Mouse (Mus musculus) embryonic facial prominence, embryonic 11.5 days (tissue): ENCODE results near the gene P2rx7. TPM values are rescaled to one million over a fixed set of nuclear protein-coding genes. Genes with fewer than 3 reads are reported as not detected.
A peak's percentile ranks its signal among the peaks of the same experiment; 100 is the strongest.

ENCODE experiments used
- ATAC-seq: fragments of 200-750 bp; cut with Nextera tagmentation; replicated peaks from 2 replicates; pipeline ENCODE4 v1.8.0; 2017; ENCODE audit warnings: low read depth; ENCODE audit not compliant: insufficient number of reproducible peaks, low FRiP score, low TSS enrichment
- DNase-seq: peaks from one replicate; pipeline ENCODE4 v3.0.0-alpha.2; 2015; ENCODE audit warnings: low spot score
- H3K27ac ChIP-seq: fragments of 300-500 bp; sonication (generic); replicated peaks from 2 replicates; pipeline ENCODE4 v1.5.1; 2014; ENCODE audit warnings: mild to moderate bottlenecking, low read depth, low read length, control low read depth
- H3K27me3 ChIP-seq: fragments of 300-500 bp; sonication (generic); 2 replicates; pipeline ENCODE4 v1.6.1; 2014; ENCODE audit warnings: mild to moderate bottlenecking, low read length, moderate library complexity, mixed read lengths; ENCODE audit not compliant: control insufficient read depth, insufficient read depth
- H3K36me3 ChIP-seq: fragments of 300-500 bp; sonication (generic); replicated peaks from 2 replicates; pipeline ENCODE4 v1.6.1; 2014; ENCODE audit warnings: low read depth, mild to moderate bottlenecking, low read length, moderate library complexity, mixed read lengths; ENCODE audit not compliant: control insufficient read depth, insufficient read depth
- H3K4me1 ChIP-seq: fragments of 300-500 bp; sonication (generic); 2 replicates; pipeline ENCODE4 v1.6.1; 2014; ENCODE audit warnings: low read length, mixed read lengths; ENCODE audit not compliant: control insufficient read depth, insufficient read depth
- H3K4me2 ChIP-seq: fragments of 300-500 bp; sonication (generic); 2 replicates; pipeline ENCODE4 v1.6.1; 2014; ENCODE audit warnings: low read depth, mild to moderate bottlenecking, control low read depth, low read length, moderate library complexity
- H3K4me3 ChIP-seq: fragments of 300-500 bp; sonication (generic); 2 replicates; pipeline ENCODE4 v1.5.1; 2014; ENCODE audit warnings: low read depth, low read length, control low read depth
- H3K9ac ChIP-seq: fragments of 300-500 bp; sonication (generic); replicated peaks from 2 replicates; pipeline ENCODE4 v1.6.1; 2014; ENCODE audit warnings: mild to moderate bottlenecking, control low read depth, low read length
- H3K9me3 ChIP-seq: fragments of 300-500 bp; sonication (generic); replicated peaks from 2 replicates; pipeline ENCODE4 v1.6.1; 2016; ENCODE audit warnings: mild to moderate bottlenecking, low read length, inconsistent platforms, mixed read lengths; ENCODE audit not compliant: control insufficient read depth
- WGBS: fragments of 180-500 bp; shearing (Covaris S2); extraction: QIAGEN DNeasy Blood & Tissue Kit; methylation state at CpG from one replicate; pipeline ENCODE4 v1.1.7; 2014; 5-methylcytosine and 5-hydroxymethylcytosine counted together
- polyA plus RNA-seq: library from polyadenylated mRNA; unstranded; fragments of >200 nt; fragmentation: Nextera tagmentation; extraction: Ambion mirVana; gene quantifications from 2 replicates; pipeline ENCODE4 v1.2.1, GENCODE M21; 2014

P2rx7 gene
- polyA plus RNA-seq, 1 experiment from 2014 or later = 0.58 TPM

GRCm38 (mm10) chr5:122681276-122681675 lies 37.6 kb downstream of the P2rx7 start:
- no peak overlapping the region for H3K4me2 ChIP-seq
- ATAC-seq = no peak
- 79% methylated on average over 12 of the region's 12 CpGs for WGBS

DNA sequence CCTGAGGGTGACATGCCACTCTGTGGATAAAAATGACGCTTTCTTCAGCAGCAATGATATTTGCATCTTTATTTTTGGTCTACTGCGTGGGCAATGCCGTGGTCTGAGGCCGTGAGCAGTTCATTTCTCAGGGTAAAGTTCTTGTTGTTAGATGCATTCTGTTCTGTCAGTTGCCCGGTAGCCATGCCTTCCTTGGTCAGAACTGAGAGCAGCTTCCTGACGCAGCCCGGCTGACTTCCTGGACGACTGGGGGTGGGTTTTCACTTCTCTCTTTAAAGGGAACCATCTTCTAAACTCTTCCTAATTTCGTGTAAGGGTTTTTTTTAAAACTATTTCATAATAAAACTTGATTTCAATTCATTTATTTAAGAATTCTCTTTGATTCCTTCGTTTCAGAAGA lies 40.2 kb downstream of the P2rx7 start:
- no peak overlapping the region for H3K4me2 ChIP-seq
- whole genome bisulfite sequencing = 82% methylated on average over 10 of the region's 10 CpGs
- H3K27ac ChIP-seq = no peak overlapping the region
- no peak for ATAC-seq
- no peak overlapping the region for H3K9ac ChIP-seq
- no peaks in the 10 kb centered on the region for H3K36me3 ChIP-seq
- no peaks in the 10 kb centered on the region for H3K27me3 ChIP-seq
- no peaks in the 10 kb centered on the region for H3K9me3 ChIP-seq
- no peak for DNase-seq
- H3K4me3 ChIP-seq = no peak overlapping the region
- no peaks in the 10 kb centered on the region for H3K4me1 ChIP-seq

More at GRCm38 (mm10) chr5:122681276-122681675, 37.6 kb downstream of the P2rx7 start:
- H3K4me1 ChIP-seq = no peaks in the 10 kb centered on the region
- H3K4me3 ChIP-seq = no peak overlapping the region
- H3K36me3 ChIP-seq = no peaks in the 10 kb centered on the region
- DNase-seq = no peak
- H3K27ac ChIP-seq = no peak overlapping the region
- H3K9me3 ChIP-seq = no peaks in the 10 kb centered on the region
- no peaks in the 10 kb centered on the region for H3K27me3 ChIP-seq
- H3K9ac ChIP-seq = no peak overlapping the region

GRCm38 (mm10) chr5:122687391-122687790 lies 43.7 kb downstream of the P2rx7 start:
- DNase-seq (no peak), ATAC-seq (no peak)
- no peaks in the 10 kb centered on the region for H3K27me3 ChIP-seq
- H3K27ac ChIP-seq = no peak overlapping the region
- H3K4me3 ChIP-seq = no peak overlapping the region
- no peak overlapping the region for H3K4me2 ChIP-seq
- no peak overlapping the region for H3K9ac ChIP-seq
- H3K36me3 ChIP-seq = no peaks in the 10 kb centered on the region
- H3K9me3 ChIP-seq = no peaks in the 10 kb centered on the region
- 83% methylated on average over 4 of the region's 4 CpGs for WGBS
- no peaks in the 10 kb centered on the region for H3K4me1 ChIP-seq

DNA sequence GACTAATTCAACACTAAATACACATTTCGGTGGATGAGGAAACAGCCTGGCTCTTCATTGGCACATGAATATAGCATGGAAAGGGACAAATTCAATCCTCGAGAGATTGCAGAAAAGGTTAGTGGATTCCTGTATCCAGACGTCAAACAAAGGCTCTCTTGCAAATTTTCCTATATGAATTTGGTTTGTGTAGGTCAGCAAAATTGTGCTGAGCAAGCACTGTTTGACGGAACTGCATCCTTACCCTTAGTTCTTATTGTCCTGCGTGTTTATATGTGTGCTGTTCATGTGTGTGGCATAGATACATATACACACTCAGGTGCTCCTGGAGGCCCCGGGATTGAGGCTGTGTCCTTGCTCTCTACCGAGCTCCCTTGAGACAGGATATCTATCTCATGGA lies 45.4 kb downstream of the P2rx7 start:
- no peaks in the 10 kb centered on the region for H3K4me1 ChIP-seq
- no peak overlapping the region for H3K27ac ChIP-seq
- no peak overlapping the region for H3K4me3 ChIP-seq
- no peak overlapping the region for H3K9ac ChIP-seq
- 89% methylated on average over 7 of the region's 7 CpGs for WGBS
- H3K36me3 ChIP-seq = no peaks in the 10 kb centered on the region
- ATAC-seq = no peak
- no peak overlapping the region for H3K4me2 ChIP-seq
- H3K27me3 ChIP-seq = no peaks in the 10 kb centered on the region
- no peak for DNase-seq
- no peaks in the 10 kb centered on the region for H3K9me3 ChIP-seq

- H3K27ac ChIP-seq = no peak overlapping the region
- no peaks in the 10 kb centered on the region for H3K27me3 ChIP-seq
- H3K4me3 ChIP-seq = no peak overlapping the region
- H3K9ac ChIP-seq = no peak overlapping the region
- no peaks in the 10 kb centered on the region for H3K9me3 ChIP-seq
- ATAC-seq = no peak
- no peaks in the 10 kb centered on the region for H3K36me3 ChIP-seq
- DNase-seq = no peak
- H3K4me1 ChIP-seq = no peaks in the 10 kb centered on the region
- WGBS = 44% methylated on average over 6 of the region's 6 CpGs
- no peak overlapping the region for H3K4me2 ChIP-seq
Measured at GRCm38 (mm10) chr5:122690486-122690885, 46.8 kb downstream of the P2rx7 start.

DNA sequence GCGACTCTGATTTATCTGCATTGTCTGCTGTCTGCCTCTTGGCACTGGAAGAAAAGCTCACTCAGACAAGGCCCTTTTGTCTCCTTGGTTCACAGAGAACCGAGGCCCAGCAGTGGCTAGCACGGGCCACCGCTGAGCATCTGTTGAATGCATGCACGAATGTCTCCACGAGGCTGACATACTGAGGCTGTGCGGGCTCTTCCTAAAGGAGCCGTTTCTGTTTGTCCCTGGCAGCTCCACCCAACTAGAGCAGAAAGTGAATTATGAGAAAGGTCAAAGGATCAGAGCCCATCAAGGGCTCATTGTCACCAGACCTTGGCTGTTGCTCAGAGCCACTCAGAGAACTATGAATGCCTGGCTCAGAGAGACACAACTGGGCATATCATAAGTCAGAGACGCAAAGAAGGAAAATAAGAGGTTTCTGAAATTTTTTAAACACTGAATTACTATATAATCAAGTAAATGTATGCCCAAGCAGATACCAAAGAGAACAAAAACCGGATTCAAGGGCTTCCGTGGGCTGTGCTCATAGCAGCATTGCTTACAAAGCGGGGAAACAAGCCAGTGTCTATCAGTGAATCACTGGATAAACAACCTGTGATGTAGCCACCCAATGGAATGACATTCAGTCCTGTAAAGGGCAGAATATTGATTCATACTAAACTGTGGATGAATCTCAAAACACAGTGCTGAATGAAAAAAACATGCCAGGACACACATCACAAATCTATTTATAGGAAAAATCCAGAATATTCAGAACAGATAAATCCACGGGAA lies 49.9 kb downstream of the P2rx7 start:
- Histone ChIP-seq H3K36me3 (no peaks in the 10 kb centered on the region), H3K27me3 (no peaks in the 10 kb centered on the region), H3K27ac (no peak overlapping the region), H3K4me3 (no peak overlapping the region), H3K4me2 (no peak overlapping the region), H3K9ac (no peak overlapping the region), H3K4me1 (no peaks in the 10 kb centered on the region), H3K9me3 (no peaks in the 10 kb centered on the region)
- WGBS = 34% methylated on average over 13 of the region's 13 CpGs
- ATAC-seq = peak; percentile 52; the same call in 1 of the 2 replicates
- peak; percentile 47 for DNase-seq

GRCm38 (mm10) chr5:122695516-122695915 lies 51.8 kb downstream of the P2rx7 start:
- H3K4me1 ChIP-seq = no peaks in the 10 kb centered on the region
- H3K4me3 ChIP-seq = no peak overlapping the region
- DNase-seq = no peak
- no peak for ATAC-seq
- no peaks in the 10 kb centered on the region for H3K9me3 ChIP-seq
- H3K27ac ChIP-seq = no peak overlapping the region
- H3K27me3 ChIP-seq = no peaks in the 10 kb centered on the region
- H3K9ac ChIP-seq = no peak overlapping the region
- H3K4me2 ChIP-seq = no peak overlapping the region
- no peaks in the 10 kb centered on the region for H3K36me3 ChIP-seq
- 86% methylated on average over 8 of the region's 8 CpGs for WGBS

DNA sequence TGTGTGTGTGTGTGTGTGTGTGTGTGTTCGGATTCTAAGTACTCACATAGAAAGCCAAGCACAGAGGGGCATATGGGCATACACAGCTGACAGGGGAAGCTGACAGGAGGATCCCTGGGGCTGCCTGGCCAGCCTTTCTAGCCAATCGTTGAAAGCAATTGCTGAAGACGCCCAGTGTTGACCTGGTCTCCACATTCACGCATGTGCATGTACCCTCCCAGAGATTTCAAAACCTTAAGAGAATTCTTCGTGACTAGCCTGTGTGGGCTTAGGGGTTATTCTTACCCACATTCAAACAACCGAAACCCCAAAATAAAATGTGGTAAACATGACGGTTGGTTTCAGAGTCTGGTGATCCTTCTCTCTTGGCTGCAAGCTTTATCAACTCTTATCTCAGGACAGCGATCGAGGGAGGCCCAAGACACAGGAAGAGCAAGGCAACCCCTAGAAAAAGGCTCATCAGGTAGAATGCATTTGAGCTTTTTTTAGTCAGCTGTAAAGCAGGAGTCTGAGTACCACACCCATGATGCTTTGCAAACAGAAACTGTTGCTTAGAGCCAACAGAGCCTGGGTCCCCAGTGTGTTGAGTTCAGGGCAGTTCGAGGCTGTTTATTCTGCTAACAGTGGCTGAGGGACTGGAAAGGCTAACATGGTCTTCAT lies 54.5 kb downstream of the P2rx7 start:
- Histone ChIP-seq H3K36me3 (no peaks in the 10 kb centered on the region), H3K4me3 (no peak overlapping the region), H3K9ac (no peak overlapping the region), H3K9me3 (no peaks in the 10 kb centered on the region), H3K4me1 (no peaks in the 10 kb centered on the region), H3K27me3 (no peaks in the 10 kb centered on the region), H3K4me2 (no peak overlapping the region), H3K27ac (no peak overlapping the region)
- 83% methylated on average over 10 of the region's 10 CpGs for whole genome bisulfite sequencing
- no peak for ATAC-seq
- DNase-seq = no peak
